In the genomic region with DNA sequence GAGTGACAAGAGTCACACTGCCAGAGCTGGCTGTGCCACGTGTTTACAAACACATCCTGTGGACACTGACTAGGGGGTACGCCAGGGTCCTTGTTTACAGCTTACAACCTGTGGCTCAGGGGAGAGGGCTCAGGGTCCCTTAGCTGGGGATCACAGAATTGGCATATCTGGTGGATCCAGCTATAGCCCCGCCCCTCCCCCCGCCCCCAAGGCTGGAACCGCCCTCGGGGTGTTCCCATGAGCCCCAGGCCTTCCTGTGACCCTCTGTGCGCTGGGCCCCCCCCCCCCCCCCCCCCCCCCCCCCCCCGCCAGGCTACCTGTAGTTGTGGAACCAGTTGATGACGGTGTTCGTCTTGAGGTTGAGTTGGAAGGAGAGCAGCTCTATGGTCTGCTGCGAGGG, we compare ENCODE assay signal across 12 mouse cellular contexts. TPM values are rescaled to one million over a fixed set of nuclear protein-coding genes. Genes with fewer than 3 reads are reported as not detected.
DNase-seq lines count a peak whose midpoint lies in the region; ATAC-seq and TF ChIP-seq lines count a peak whose summit lies in the region.
"Had no signal": no experiment of that assay in that cellular context is flagged by ENCODE, and none has a peak within 500 bp of the region (broad histone marks: within the 10 kb centered on the region; RNA-seq: fewer than 3 reads in every experiment).

No protein-coding gene starts in this region.

- intact Hi-C loops in heart, postnatal 36 days (cut with DNase I), result no loop called here

- DNase-seq in heart, embryonic 10.5 days (ENCODE audit: low spot score), result no peak
- no peak for DNase-seq in heart, postnatal 36 days
- DNase-seq in lung, postnatal 0 days (ENCODE audit: low spot score), result no peak
- no peak for DNase-seq in lung, adult 2 months
- DNase-seq in intestine, embryonic 14.5 days (ENCODE audit: low spot score), result no peak
- DNase-seq in frontal cortex, postnatal 25 days (ENCODE audit: low spot score in 2 of 2), result no peak
- DNase-seq in adrenal gland, adult 2 months, result no peak
- DNase-seq: cerebellum, postnatal 25 days; lung, adult 18-20 months; thymus, postnatal 4 days had no signal

- peak overlapping the region; percentile 70; the same call in 1 of the 2 replicates for H3K27ac ChIP-seq in heart, embryonic 10.5 days
- no peak overlapping the region for H3K27ac ChIP-seq in lung, postnatal 0 days (ENCODE audit: low read length)
- H3K27ac ChIP-seq in intestine, embryonic 14.5 days (ENCODE audit: low read depth), result no peak overlapping the region
- no peak overlapping the region for H3K27ac ChIP-seq in stomach, embryonic 16.5 days (ENCODE audit: low read length)

- H3K9ac ChIP-seq in lung, postnatal 0 days (replicated peaks; ENCODE audit: low read depth), result no peak overlapping the region
- no peak overlapping the region for H3K9ac ChIP-seq in intestine, embryonic 14.5 days (ENCODE audit: low read length)
- H3K9ac ChIP-seq in stomach, embryonic 16.5 days (ENCODE audit: low read length), result peak overlapping the region; percentile 55

- H3K4me1 ChIP-seq in heart, embryonic 10.5 days, result peaks cover 8% of the 10 kb centered on the region
- H3K4me1 ChIP-seq in lung, postnatal 0 days (ENCODE audit: insufficient read depth, low read depth, low read length), result no peaks in the 10 kb centered on the region
- H3K4me1 ChIP-seq in lung, adult 2 months (ENCODE audit: control insufficient read depth, insufficient read depth, low read length), result no peaks in the 10 kb centered on the region
- no peaks in the 10 kb centered on the region for H3K4me1 ChIP-seq in intestine, embryonic 14.5 days (replicated peaks; ENCODE audit: control insufficient read depth, insufficient read depth, low read length)
- H3K4me1 ChIP-seq in stomach, embryonic 16.5 days (ENCODE audit: control insufficient read depth, insufficient read depth, low read length), result no peaks in the 10 kb centered on the region; the same call in 1 of the 2 replicates

- H3K27me3 ChIP-seq in heart, embryonic 10.5 days (ENCODE audit: insufficient read depth, poor library complexity, severe bottlenecking), result peaks cover 16% of the 10 kb centered on the region
- no peaks in the 10 kb centered on the region for H3K27me3 ChIP-seq in lung, postnatal 0 days (replicated peaks; ENCODE audit: insufficient read depth, low read length)
- H3K27me3 ChIP-seq in intestine, embryonic 14.5 days (replicated peaks; ENCODE audit: control insufficient read depth, insufficient read depth, low read length), result no peaks in the 10 kb centered on the region
- no peaks in the 10 kb centered on the region for H3K27me3 ChIP-seq in stomach, embryonic 16.5 days (ENCODE audit: control insufficient read depth, insufficient read depth, low read length)

- H3K9me3 ChIP-seq in heart, embryonic 10.5 days, result peaks cover 8% of the 10 kb centered on the region
- no peaks in the 10 kb centered on the region for H3K9me3 ChIP-seq in lung, postnatal 0 days (ENCODE audit: low read length)
- peaks cover 7% of the 10 kb centered on the region for H3K9me3 ChIP-seq in intestine, embryonic 14.5 days (ENCODE audit: control insufficient read depth, low read length)
- H3K9me3 ChIP-seq in stomach, embryonic 16.5 days (replicated peaks; ENCODE audit: control insufficient read depth, low read length), result no peaks in the 10 kb centered on the region

- TF ChIP-seq EP300 in lung, postnatal 0 days (IDR thresholded peaks at IDR 0.05), result no peak

- 8% methylated on average over 7 of the region's 11 CpGs for WGBS in heart, embryonic 10.5 days
- WGBS in lung, postnatal 0 days, result 8% methylated on average over 7 of the region's 11 CpGs
- 11% methylated on average over 8 of the region's 11 CpGs for WGBS in lung, adult 2 months
- WGBS in intestine, embryonic 14.5 days, result 27% methylated on average over 4 of the region's 11 CpGs
- WGBS in stomach, embryonic 16.5 days, result 12% methylated on average over 10 of the region's 11 CpGs

- H3K4me2 ChIP-seq in lung, postnatal 0 days (replicated peaks; ENCODE audit: low read depth, low read length), result peak overlapping the region; percentile 39; the same call in 1 of the 2 replicates
- no peak overlapping the region; the same call in 1 of the 2 replicates for H3K4me2 ChIP-seq in intestine, embryonic 14.5 days (ENCODE audit: low read length)
- peak overlapping the region; percentile 39 for H3K4me2 ChIP-seq in stomach, embryonic 16.5 days (ENCODE audit: low read depth, low read length)

- peak; percentile 28 for ATAC-seq in lung, postnatal 0 days
- ATAC-seq in intestine, embryonic 14.5 days (replicated peaks; ENCODE audit: low FRiP score, low TSS enrichment, low read depth), result peak; percentile 20; the same call in 1 of the 2 replicates
- no peak for ATAC-seq in stomach, embryonic 16.5 days (ENCODE audit: insufficient read depth, low FRiP score)

- TF ChIP-seq CTCF in lung, postnatal 0 days (IDR thresholded peaks at IDR 0.05), result no peak
- TF ChIP-seq CTCF in lung, adult 2 months (IDR thresholded peaks at IDR 0.05; ENCODE audit: insufficient read depth, low read length), result no peak

- TF ChIP-seq POLR2A in lung, adult 2 months (IDR thresholded peaks at IDR 0.05; ENCODE audit: borderline replicate concordance, extremely low read depth, low read depth, low read length), result no peak

- peak overlapping the region; percentile 43 for H3K4me3 ChIP-seq in heart, embryonic 10.5 days
- no peak overlapping the region for H3K4me3 ChIP-seq in lung, postnatal 0 days (ENCODE audit: low read depth, low read length)
- no peak overlapping the region for H3K4me3 ChIP-seq in lung, adult 2 months (replicated peaks; ENCODE audit: extremely low read depth, low read depth, low read length)
- H3K4me3 ChIP-seq in intestine, embryonic 14.5 days (ENCODE audit: low read depth, low read length), result no peak overlapping the region
- 0 out of 2 replicates have a peak overlapping the region, but pooled peaks have one; percentile 11 for H3K4me3 ChIP-seq in stomach, embryonic 16.5 days (replicated peaks; ENCODE audit: low read length)
- H3K4me3 ChIP-seq: myocyte had no signal

- H3K36me3 ChIP-seq in heart, embryonic 10.5 days, result peaks cover 36% of the 10 kb centered on the region
- no peaks in the 10 kb centered on the region for H3K36me3 ChIP-seq in lung, postnatal 0 days (ENCODE audit: insufficient read depth, low read length)
- peaks cover 14% of the 10 kb centered on the region; the same call in 1 of the 2 replicates for H3K36me3 ChIP-seq in intestine, embryonic 14.5 days (ENCODE audit: control insufficient read depth, insufficient read depth, low read length)
- no peaks in the 10 kb centered on the region for H3K36me3 ChIP-seq in stomach, embryonic 16.5 days (ENCODE audit: control insufficient read depth, insufficient read depth, low read length)

RNA-seq across cellular contexts. Expression of a gene that starts 15.5 kb away (rescaled TPM):
- 20.1 and 32.4 TPM in 2 replicates for polyA plus RNA-seq in heart, embryonic 10.5 days (2016; fragmentation: Nextera tagmentation; extraction: Ambion mirVana)
- total RNA-seq in heart, postnatal 36 days (2021), result 10 to 100 TPM; 11.6 to 12.6 TPM
- polyA plus RNA-seq in lung, postnatal 0 days (2015; fragmentation: Nextera tagmentation; extraction: Ambion mirVana), result 22.7 and 23.4 TPM in 2 replicates
- polyA plus RNA-seq in lung, adult 2 months (2012; rRNA removed), result 20.4 and 25.3 TPM in 2 replicates
- 23.3 and 24.4 TPM in 2 replicates for polyA plus RNA-seq in intestine, embryonic 14.5 days (2014; fragmentation: Nextera tagmentation; extraction: Ambion mirVana)
- polyA plus RNA-seq in stomach, embryonic 16.5 days (2015; fragmentation: Nextera tagmentation; extraction: Ambion mirVana), result 16.9 and 17.4 TPM in 2 replicates
- total RNA-seq in adrenal gland, adult 2 months (2021), result 1 to 10 TPM; 5.6 to 9.2 TPM
- 24.3 and 27.4 TPM in 2 replicates for polyA plus RNA-seq in adrenal gland, adult 2 months (2012; rRNA removed)

RNA-seq across cellular contexts. Expression of a gene that starts 26.9 kb away (rescaled TPM):
- polyA plus RNA-seq in heart, embryonic 10.5 days (2016; fragmentation: Nextera tagmentation; extraction: Ambion mirVana), result 15.3 and 18.2 TPM in 2 replicates
- 10 to 100 TPM; 23.8 to 28.1 TPM for total RNA-seq in heart, postnatal 36 days (2021)
- polyA plus RNA-seq in lung, postnatal 0 days (2015; fragmentation: Nextera tagmentation; extraction: Ambion mirVana), result 24.4 and 26.2 TPM in 2 replicates
- 58.8 and 106 TPM in 2 replicates for polyA plus RNA-seq in lung, adult 2 months (2012; rRNA removed)
- 15.4 and 16.3 TPM in 2 replicates for polyA plus RNA-seq in intestine, embryonic 14.5 days (2014; fragmentation: Nextera tagmentation; extraction: Ambion mirVana)
- 8.3 and 8.8 TPM in 2 replicates for polyA plus RNA-seq in stomach, embryonic 16.5 days (2015; fragmentation: Nextera tagmentation; extraction: Ambion mirVana)
- 10 to 100 TPM; 28.8 to 32.1 TPM for total RNA-seq in adrenal gland, adult 2 months (2021)
- polyA plus RNA-seq in adrenal gland, adult 2 months (2012; rRNA removed), result 138 and 147 TPM in 2 replicates

Comparison
In these comparisons a context has a peak if more than half of its experiments do, and no peak if none do; other contexts are left out.
1. H3K4me3 ChIP-seq: peak in heart, embryonic 10.5 days (single experiment) and stomach, embryonic 16.5 days (single experiment); none in lung, postnatal 0 days (single experiment), lung, adult 2 months (single experiment) and intestine, embryonic 14.5 days (single experiment).